Mouse (Mus musculus): ENCODE data around the gene Nme1.

Nme1 gene

GRCm38 (mm10) chr11:93968005-93968847 is at the start of gene Nme1, which contains the start of gene Gm20390:
Gene Nme1, minus strand, starts transcription at chr11:93968521.
Gene Gm20390, minus strand, starts transcription at chr11:93968293.
- peak; percentile 97 for DNase-seq

- no peak for DNase-seq
Measured at GRCm38 (mm10) chr11:94003346-94003745, 35.0 kb upstream of the Nme1 start.

GRCm38 (mm10) chr11:93999276-93999675 is 31.0 kb upstream of the Nme1 start:
- DNase-seq: no peak

- DNase-seq: peak; percentile 15
Measured at GRCm38 (mm10) chr11:93997141-93997775, 28.9 kb upstream of the Nme1 start.

GRCm38 (mm10) chr11:93996306-93997140 is 28.2 kb upstream of the Nme1 start:
- peak; percentile 52 for DNase-seq

GRCm38 (mm10) chr11:93995720-93996305 is 27.5 kb upstream of the Nme1 start, which contains the start of gene Spag9:
Gene Spag9, plus strand, starts transcription at chr11:93996091.
- DNase-seq: peak; percentile 95

GRCm38 (mm10) chr11:93995111-93995719 is 26.9 kb upstream of the Nme1 start:
- DNase-seq: peak; percentile 91

- no peak for DNase-seq
Measured at GRCm38 (mm10) chr11:93994531-93994930, 26.2 kb upstream of the Nme1 start.

GRCm38 (mm10) chr11:93988328-93989062 is 20.2 kb upstream of the Nme1 start:
- no peak for DNase-seq

- DNase-seq: no peak
Measured at GRCm38 (mm10) chr11:93987625-93988327, 19.5 kb upstream of the Nme1 start.

GRCm38 (mm10) chr11:93987026-93987425 is 18.7 kb upstream of the Nme1 start:
- no peak for DNase-seq

- no peak for DNase-seq
Measured at GRCm38 (mm10) chr11:93986298-93986697, 18.0 kb upstream of the Nme1 start.

GRCm38 (mm10) chr11:93985265-93985664 is 16.9 kb upstream of the Nme1 start:
- DNase-seq: no peak

- DNase-seq: no peak
Measured at GRCm38 (mm10) chr11:93984619-93985018, 16.3 kb upstream of the Nme1 start.

GRCm38 (mm10) chr11:93979502-93980049 is 11.3 kb upstream of the Nme1 start:
- no peak for DNase-seq

- DNase-seq: no peak
Measured at GRCm38 (mm10) chr11:93972951-93973350, 4.6 kb upstream of the Nme1 start.

- no peak for DNase-seq
Measured at GRCm38 (mm10) chr11:93969799-93970198, 1.5 kb upstream of the Nme1 start.

- no peak for DNase-seq
Measured at GRCm38 (mm10) chr11:93969171-93969570, 850 bp upstream of the Nme1 start.

- DNase-seq: no peak
Measured at GRCm38 (mm10) chr11:93968848-93969128, 467 bp upstream of the Nme1 start.

- DNase-seq: no peak
Measured at GRCm38 (mm10) chr11:93967381-93967780, 940 bp downstream of the Nme1 start.

- DNase-seq: no peak
Measured at GRCm38 (mm10) chr11:93965391-93965790, 2.9 kb downstream of the Nme1 start.
